Mouse (Mus musculus) megakaryocyte, embryonic 14.5 days (primary cell): ENCODE measurements at regions not wholly inside any gene's neighbourhood (a gene's known extent, or its start where the extent isn't known, plus 50 kb on each side); places are given as distances from the start of the nearest gene placed in this dataset.
"Not testable (repeated sequence)": the region's sequence is repeated elsewhere in the genome, so short reads cannot be mapped to it uniquely, and the experiment has no call there.

ENCODE experiments used
- H3K27me3 ChIP-seq: replicated peaks from 2 replicates; pipeline ENCODE3; 2012; ENCODE audit warnings: inconsistent platforms
- H3K36me3 ChIP-seq: replicated peaks from 2 replicates; pipeline ENCODE3; 2012; ENCODE audit warnings: low read length, inconsistent platforms, mixed read lengths
- H3K4me1 ChIP-seq: 2 replicates; pipeline ENCODE4 v1.6.1; 2012; ENCODE audit warnings: inconsistent platforms
- H3K4me3 ChIP-seq: replicated peaks from 2 replicates; pipeline ENCODE3; 2012; ENCODE audit warnings: moderate library complexity, mild to moderate bottlenecking, inconsistent platforms
- H3K9me3 ChIP-seq: 2 replicates; pipeline ENCODE4 v1.6.1; 2012; ENCODE audit warnings: inconsistent platforms
- FLI1 ChIP-seq: IDR thresholded peaks from 2 replicates; pipeline ENCODE4 v1.6.1; 2012; ENCODE audit warnings: low read length, inconsistent platforms, mixed read lengths
- GATA1 ChIP-seq: IDR thresholded peaks from 3 replicates; pipeline ENCODE4 v1.6.1; 2012; ENCODE audit warnings: mixed read lengths, low read length, inconsistent platforms, borderline replicate concordance

DNA sequence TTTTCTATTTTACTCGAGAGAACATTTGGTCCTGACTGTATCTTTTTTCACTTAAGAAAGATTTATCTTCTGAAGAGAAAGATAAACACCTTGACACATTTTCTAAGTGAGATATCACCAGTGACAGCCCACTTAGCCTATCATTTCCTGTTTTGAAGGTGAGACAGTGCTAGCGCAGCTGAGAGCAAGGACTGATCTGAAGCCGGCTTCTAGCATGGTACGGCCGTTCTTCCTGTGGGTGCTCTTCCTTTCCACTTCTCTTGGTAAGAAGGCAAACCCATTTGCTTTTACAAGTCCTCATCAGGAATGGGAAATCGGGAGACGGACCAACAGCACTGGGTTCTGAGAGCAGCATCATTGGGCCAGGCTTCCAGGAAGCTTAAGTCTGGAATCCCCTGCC lies 293.1 kb downstream of the Dad1 start:
- peaks cover 2% of the 10 kb centered on the region for H3K27me3 ChIP-seq
- H3K36me3 ChIP-seq, result no peaks in the 10 kb centered on the region
- peaks cover 15% of the 10 kb centered on the region for H3K9me3 ChIP-seq
- H3K4me1 ChIP-seq, result no peaks in the 10 kb centered on the region
- TF ChIP-seq FLI1 (no peak), GATA1 (no peak)
- no peak overlapping the region for H3K4me3 ChIP-seq

DNA sequence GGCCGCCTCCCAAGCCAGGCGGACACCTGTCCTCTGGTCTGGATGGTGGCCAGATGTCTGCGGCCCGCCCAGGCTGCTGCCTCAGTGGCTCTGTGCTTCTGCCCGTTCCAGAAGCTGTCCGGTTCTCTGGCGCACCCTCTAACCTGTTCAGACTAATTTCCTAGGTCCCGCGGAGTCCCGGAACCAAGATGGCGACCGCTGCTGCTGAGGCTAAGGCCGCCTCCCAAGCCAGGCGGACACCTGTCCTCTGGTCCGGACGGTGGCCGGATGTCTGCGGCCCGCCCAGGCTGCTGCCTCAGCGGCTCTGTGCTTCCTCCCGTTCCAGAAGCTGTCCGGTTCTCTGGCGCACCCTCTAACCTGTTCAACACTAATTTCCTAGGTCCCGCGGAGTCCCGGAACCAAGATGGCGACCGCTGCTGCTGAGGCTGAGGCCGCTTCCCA lies 318.1 kb downstream of the Dad1 start:
- H3K9me3 ChIP-seq, H3K4me1 ChIP-seq, H3K36me3 ChIP-seq, H3K4me3 ChIP-seq, H3K27me3 ChIP-seq: not testable (repeated sequence)

GRCm38 (mm10) chr14:53935336-53935735 lies 318.6 kb downstream of the Dad1 start:
- H3K4me3 ChIP-seq, H3K9me3 ChIP-seq, H3K27me3 ChIP-seq, H3K36me3 ChIP-seq, H3K4me1 ChIP-seq: not testable (repeated sequence)

- TF ChIP-seq FLI1 (no peak), GATA1 (no peak)
- H3K4me3 ChIP-seq, result no peak overlapping the region
- no peaks in the 10 kb centered on the region for H3K36me3 ChIP-seq
- H3K4me1 ChIP-seq, result no peaks in the 10 kb centered on the region
- H3K27me3 ChIP-seq, result no peaks in the 10 kb centered on the region
- peaks cover 4% of the 10 kb centered on the region; the same call in 1 of the 2 replicates for H3K9me3 ChIP-seq
Observed at GRCm38 (mm10) chr14:53910871-53911270, 343.0 kb downstream of the Dad1 start.

- peaks cover 7% of the 10 kb centered on the region; the same call in 1 of the 2 replicates for H3K9me3 ChIP-seq
- TF ChIP-seq FLI1 (no peak), GATA1 (no peak)
- no peaks in the 10 kb centered on the region for H3K27me3 ChIP-seq
- H3K36me3 ChIP-seq, result no peaks in the 10 kb centered on the region
- H3K4me3 ChIP-seq, result no peak overlapping the region
- H3K4me1 ChIP-seq, result peaks cover 9% of the 10 kb centered on the region
Observed at GRCm38 (mm10) chr14:53904578-53904977, 349.3 kb downstream of the Dad1 start.

DNA sequence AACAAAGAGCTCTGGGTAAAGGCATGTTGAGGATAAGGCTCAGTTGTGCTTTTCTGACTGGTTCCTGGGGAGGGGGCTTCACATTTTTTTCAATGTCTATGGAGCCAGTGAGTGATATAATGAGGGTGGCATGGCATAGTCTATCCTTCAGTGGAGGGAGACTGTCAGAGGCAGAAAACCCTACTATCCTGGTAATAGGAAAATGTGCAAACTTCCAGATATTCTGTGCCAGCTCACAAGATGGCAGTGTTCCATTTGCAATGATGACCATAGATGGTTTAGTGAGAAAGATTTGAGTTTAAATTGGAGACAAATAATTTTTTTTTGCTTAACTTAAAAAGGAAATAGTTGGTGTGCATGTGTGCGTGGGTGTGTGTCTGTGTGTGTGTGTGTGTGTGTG lies 352.8 kb downstream of the Dad1 start:
- H3K4me3 ChIP-seq, result no peak overlapping the region
- peaks cover 3% of the 10 kb centered on the region; the same call in 1 of the 2 replicates for H3K9me3 ChIP-seq
- peaks cover 9% of the 10 kb centered on the region for H3K4me1 ChIP-seq
- H3K27me3 ChIP-seq, result no peaks in the 10 kb centered on the region
- TF ChIP-seq GATA1, result no peak
- TF ChIP-seq FLI1, result no peak
- H3K36me3 ChIP-seq, result no peaks in the 10 kb centered on the region

DNA sequence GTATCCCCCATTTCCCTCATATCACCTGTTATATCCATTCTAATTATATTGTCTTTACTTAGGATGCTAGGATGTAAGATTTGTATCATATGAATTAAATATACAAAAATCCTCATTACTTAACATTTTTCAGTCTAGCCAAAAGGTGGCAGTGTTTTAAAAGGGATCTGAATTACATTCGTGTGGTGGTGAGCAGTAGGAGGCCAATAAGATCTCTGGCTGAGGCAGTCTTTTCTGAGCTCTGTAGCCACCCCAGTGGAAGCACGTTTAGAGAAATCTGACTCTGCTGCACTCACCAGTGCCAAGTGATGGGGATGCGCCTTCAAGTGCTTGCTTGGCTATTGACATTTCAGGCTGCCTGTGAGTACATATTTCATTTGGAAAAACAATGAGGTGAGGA lies 372.6 kb downstream of the Dad1 start:
- Histone ChIP-seq H3K9me3 (no peaks in the 10 kb centered on the region), H3K4me3 (no peak overlapping the region), H3K27me3 (peaks cover 10% of the 10 kb centered on the region), H3K36me3 (no peaks in the 10 kb centered on the region), H3K4me1 (no peaks in the 10 kb centered on the region; the same call in 1 of the 2 replicates)
- TF ChIP-seq FLI1, result no peak
- no peak for TF ChIP-seq GATA1

- Histone ChIP-seq H3K27me3 (peaks cover 7% of the 10 kb centered on the region), H3K4me1 (no peaks in the 10 kb centered on the region), H3K36me3 (no peaks in the 10 kb centered on the region), H3K4me3 (no peak overlapping the region), H3K9me3 (no peaks in the 10 kb centered on the region)
- no peak for TF ChIP-seq FLI1
- no peak for TF ChIP-seq GATA1
Observed at GRCm38 (mm10) chr14:53876581-53876980, 377.3 kb downstream of the Dad1 start.

DNA sequence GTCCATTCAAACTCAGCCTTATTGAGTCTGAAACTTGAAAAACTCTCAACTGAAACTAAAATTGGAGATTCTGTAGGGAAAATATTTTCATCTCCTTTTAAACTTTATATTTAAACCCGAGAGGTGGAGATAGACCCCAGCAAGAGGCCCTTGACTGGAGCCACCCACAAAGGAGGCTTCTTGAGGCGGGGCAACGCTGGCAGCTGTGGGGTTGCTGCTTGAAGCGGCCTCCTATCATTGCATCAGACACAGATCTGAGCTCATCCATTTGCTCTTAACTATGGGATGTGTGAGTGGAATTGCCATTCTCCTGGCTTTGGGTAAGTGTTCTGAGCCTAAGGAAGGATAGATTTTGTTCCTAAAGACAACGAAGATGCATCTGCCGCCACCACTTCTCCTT lies 378.2 kb downstream of the Dad1 start:
- Histone ChIP-seq H3K4me1 (no peaks in the 10 kb centered on the region), H3K4me3 (no peak overlapping the region), H3K9me3 (no peaks in the 10 kb centered on the region), H3K36me3 (no peaks in the 10 kb centered on the region), H3K27me3 (peaks cover 8% of the 10 kb centered on the region)
- TF ChIP-seq GATA1, result no peak
- TF ChIP-seq FLI1, result no peak

DNA sequence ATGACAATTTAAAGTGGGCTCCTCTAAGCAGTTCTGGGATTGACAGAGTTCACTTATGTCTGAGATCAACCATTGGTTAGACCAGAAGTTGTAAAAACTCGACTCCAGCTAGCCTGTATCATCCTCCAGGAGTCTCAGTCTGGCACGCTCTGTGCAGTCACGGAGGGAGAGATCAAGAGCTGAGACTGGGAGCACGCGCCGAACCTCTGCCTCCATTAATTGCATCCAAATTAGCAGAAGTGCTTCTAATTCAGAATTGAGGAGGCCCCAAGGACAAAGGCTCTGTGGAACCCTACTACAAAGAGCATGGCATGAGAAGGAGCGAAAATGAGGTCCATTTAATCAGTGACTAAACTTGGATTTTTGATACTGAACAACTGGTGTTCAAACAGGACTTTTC lies 406.9 kb downstream of the Dad1 start:
- H3K9me3 ChIP-seq, result no peaks in the 10 kb centered on the region
- TF ChIP-seq GATA1, result no peak
- no peak for TF ChIP-seq FLI1
- H3K4me3 ChIP-seq, result no peak overlapping the region
- H3K36me3 ChIP-seq, result no peaks in the 10 kb centered on the region
- peaks cover 4% of the 10 kb centered on the region for H3K27me3 ChIP-seq
- H3K4me1 ChIP-seq, result no peaks in the 10 kb centered on the region

DNA sequence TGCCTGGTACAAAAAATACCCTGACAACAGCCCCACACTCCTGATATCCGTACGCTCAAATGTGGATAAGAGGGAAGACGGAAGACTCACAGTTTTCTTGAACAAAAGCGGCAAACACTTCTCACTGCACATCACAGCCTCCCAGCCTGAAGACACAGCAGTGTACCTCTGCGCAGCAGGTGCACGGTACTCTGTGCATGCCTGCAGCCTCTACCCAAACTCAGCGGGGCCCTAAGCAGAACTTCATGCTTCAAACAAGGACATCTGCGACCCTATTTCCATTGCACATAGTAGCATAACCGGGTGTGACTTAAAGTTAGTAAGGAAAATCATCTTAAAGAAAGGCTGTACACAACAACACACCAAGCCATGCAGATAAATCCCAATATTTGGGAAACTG lies 408.3 kb downstream of the Dad1 start:
- H3K4me3 ChIP-seq, result no peak overlapping the region

More for the DNA sequence above, 408.3 kb downstream of the Dad1 start:
- Histone ChIP-seq H3K27me3 (peaks cover 4% of the 10 kb centered on the region), H3K9me3 (no peaks in the 10 kb centered on the region), H3K4me1 (no peaks in the 10 kb centered on the region), H3K36me3 (no peaks in the 10 kb centered on the region)
- TF ChIP-seq GATA1, result no peak
- no peak for TF ChIP-seq FLI1
